Mouse (Mus musculus) lung, adult 2 months (tissue): ENCODE results near the gene E030018B13Rik.

ENCODE experiments used
- CTCF ChIP-seq: fragments of 200-500 bp; IDR thresholded peaks from 2 replicates; pipeline ENCODE4 v1.5.1; 2011; ENCODE audit warnings: mild to moderate bottlenecking, low read length, control low read depth; ENCODE audit not compliant: insufficient read depth
- POLR2A ChIP-seq: fragments of 200-500 bp; IDR thresholded peaks from 2 replicates; pipeline ENCODE4 v1.6.1; 2011; ENCODE audit warnings: low read depth, mild to moderate bottlenecking, control low read depth, low read length, borderline replicate concordance; ENCODE audit errors: extremely low read depth

DNA sequence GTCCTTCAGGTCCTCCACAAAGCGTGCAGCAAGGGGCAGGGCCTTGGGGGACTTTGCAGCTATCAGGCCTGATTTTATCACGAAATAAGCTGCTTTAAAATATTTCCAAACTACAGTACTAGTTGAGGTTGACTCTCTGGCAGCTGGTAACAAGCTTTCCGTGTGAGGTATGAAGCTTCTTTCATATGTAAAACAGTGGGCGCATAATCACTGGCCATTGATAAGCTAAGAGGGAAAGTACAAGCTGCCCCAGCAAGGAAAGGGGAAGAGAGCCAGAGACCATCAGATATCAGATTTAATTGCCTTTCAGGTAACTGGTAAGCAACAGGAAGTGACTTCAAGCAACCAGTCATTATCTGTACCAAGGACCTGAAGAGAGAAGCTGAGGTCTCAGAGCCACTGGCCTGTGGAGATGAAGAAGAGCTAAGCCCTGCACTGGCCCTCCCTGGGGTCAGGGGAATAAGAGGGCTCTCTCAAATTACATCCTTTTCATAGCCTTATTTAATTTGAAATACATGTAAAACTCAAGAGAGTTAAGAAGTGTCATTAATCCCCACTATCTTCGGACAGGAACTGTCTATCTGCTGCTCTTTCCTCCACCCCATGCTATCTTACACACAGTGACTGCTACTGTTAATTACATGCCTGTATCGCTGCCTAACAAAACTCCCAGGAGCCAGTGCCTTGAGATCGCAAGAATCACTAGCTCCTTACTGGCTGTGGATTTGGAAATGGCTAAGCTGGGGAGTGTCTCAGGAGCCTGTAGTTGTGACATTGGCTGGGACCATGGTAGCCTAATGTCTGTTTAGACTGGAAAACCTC lies 35.6 kb downstream of the E030018B13Rik start:
- TF ChIP-seq CTCF (no peak), POLR2A (no peak)
